Mouse (Mus musculus) midbrain, embryonic 11.5 days (tissue): ENCODE measurements around the gene Tnrc6c. TPM values are rescaled to one million over a fixed set of nuclear protein-coding genes. Genes with fewer than 3 reads are reported as not detected.

Experiments used
- ATAC-seq: fragments of 200-750 bp; cut with Nextera tagmentation; 2 replicates; pipeline ENCODE4 v1.8.0; 2017; ENCODE audit warnings: moderate TSS enrichment, moderate library complexity; ENCODE audit not compliant: low FRiP score
- DNase-seq: peaks from one replicate; pipeline ENCODE4 v3.0.0; 2015; ENCODE audit warnings: low spot score; ENCODE audit errors: missing footprints
- H3K27ac ChIP-seq: fragments of 300-500 bp; sonication (generic); 2 replicates; pipeline ENCODE4 v1.5.1; 2014; ENCODE audit warnings: low read depth, low read length
- H3K27me3 ChIP-seq: fragments of 300-500 bp; sonication (generic); 2 replicates; pipeline ENCODE4 v1.6.1; 2014; ENCODE audit warnings: mild to moderate bottlenecking, low read length, moderate library complexity, mixed read lengths; ENCODE audit not compliant: control insufficient read depth, insufficient read depth
- H3K36me3 ChIP-seq: fragments of 300-500 bp; sonication (generic); 2 replicates; pipeline ENCODE4 v1.6.1; 2014; ENCODE audit warnings: mild to moderate bottlenecking, low read length, moderate library complexity, mixed read lengths; ENCODE audit not compliant: control insufficient read depth, insufficient read depth
- H3K4me1 ChIP-seq: fragments of 300-500 bp; sonication (generic); 2 replicates; pipeline ENCODE4 v1.6.1; 2014; ENCODE audit warnings: low read length; ENCODE audit not compliant: control insufficient read depth, insufficient read depth
- H3K4me2 ChIP-seq: fragments of 300-500 bp; sonication (generic); 2 replicates; pipeline ENCODE4 v1.6.1; 2014; ENCODE audit warnings: mild to moderate bottlenecking, moderate library complexity
- H3K4me3 ChIP-seq: fragments of 300-500 bp; sonication (generic); 2 replicates; pipeline ENCODE4 v1.5.1; 2014; ENCODE audit warnings: low read depth, low read length
- H3K9ac ChIP-seq: fragments of 300-500 bp; sonication (generic); 2 replicates; pipeline ENCODE4 v1.6.1; 2014; ENCODE audit warnings: low read length
- H3K9me3 ChIP-seq: fragments of 300-500 bp; sonication (generic); 2 replicates; pipeline ENCODE4 v1.6.1; 2016; ENCODE audit warnings: low read length; ENCODE audit not compliant: control insufficient read depth
- WGBS: fragments of 180-500 bp; shearing (Covaris S2); extraction: QIAGEN DNeasy Blood & Tissue Kit; methylation state at CpG from one replicate; pipeline ENCODE4 v1.1.7; 2014; 5-methylcytosine and 5-hydroxymethylcytosine counted together
- polyA plus RNA-seq: library from polyadenylated mRNA; unstranded; fragments of >200 nt; fragmentation: Nextera tagmentation; extraction: Ambion mirVana; gene quantifications from 2 replicates; pipeline ENCODE4 v1.2.1, GENCODE M21; 2014

Tnrc6c gene
- polyA plus RNA-seq, 1 experiment from 2014 or later: 15.1 TPM

GRCm38 (mm10) chr11:117798160-117798541 lies 144.1 kb downstream of the Tnrc6c start:
- Histone ChIP-seq H3K4me2 (no peak overlapping the region), H3K4me1 (no peaks in the 10 kb centered on the region), H3K9me3 (no peaks in the 10 kb centered on the region), H3K27me3 (no peaks in the 10 kb centered on the region), H3K27ac (no peak overlapping the region), H3K4me3 (no peak overlapping the region), H3K36me3 (no peaks in the 10 kb centered on the region), H3K9ac (no peak overlapping the region)
- WGBS: 48% methylated on average over 2 of the region's 2 CpGs
- ATAC-seq: no peak
- DNase-seq: no peak

- DNase-seq: no peak
- H3K4me3 ChIP-seq: no peak overlapping the region
- WGBS: 71% methylated on average over 5 of the region's 5 CpGs
These were observed 145.1 kb downstream of the Tnrc6c start for GRCm38 (mm10) chr11:117799174-117799573.

DNA sequence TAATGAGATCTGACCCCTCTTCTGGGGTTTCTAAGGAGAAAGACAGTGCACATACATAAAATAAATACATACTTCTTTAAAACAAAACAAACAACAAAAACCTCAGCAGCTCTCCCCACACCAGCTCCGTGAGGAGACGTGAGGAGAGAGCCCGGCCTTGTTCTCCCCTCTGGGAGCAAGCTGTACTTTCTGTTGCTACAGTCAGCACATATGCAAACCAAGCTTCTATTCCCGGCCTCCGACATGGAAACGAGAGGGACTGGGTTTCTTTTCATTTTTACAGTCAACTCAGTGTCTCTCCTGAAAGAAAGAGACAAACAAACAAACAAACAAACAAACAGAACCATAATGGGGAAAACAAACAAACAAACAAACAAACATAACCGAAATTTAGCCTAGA lies 145.9 kb downstream of the Tnrc6c start:
- H3K9me3 ChIP-seq: no peaks in the 10 kb centered on the region
- H3K27ac ChIP-seq: no peak overlapping the region
- no peak overlapping the region for H3K4me3 ChIP-seq
- DNase-seq: no peak
- no peak overlapping the region for H3K4me2 ChIP-seq
- no peak for ATAC-seq
- 84% methylated on average over 7 of the region's 7 CpGs for WGBS
- H3K36me3 ChIP-seq: no peaks in the 10 kb centered on the region
- H3K9ac ChIP-seq: no peak overlapping the region
- H3K27me3 ChIP-seq: no peaks in the 10 kb centered on the region
- H3K4me1 ChIP-seq: no peaks in the 10 kb centered on the region

More at GRCm38 (mm10) chr11:117799174-117799573, 145.1 kb downstream of the Tnrc6c start:
- H3K27ac ChIP-seq: no peak overlapping the region
- no peaks in the 10 kb centered on the region for H3K36me3 ChIP-seq
- H3K4me1 ChIP-seq: no peaks in the 10 kb centered on the region
- H3K9ac ChIP-seq: no peak overlapping the region
- no peak for ATAC-seq
- H3K4me2 ChIP-seq: no peak overlapping the region
- H3K9me3 ChIP-seq: no peaks in the 10 kb centered on the region
- no peaks in the 10 kb centered on the region for H3K27me3 ChIP-seq

- no peaks in the 10 kb centered on the region for H3K27me3 ChIP-seq
- H3K9ac ChIP-seq: no peak overlapping the region
- 75% methylated on average over 7 of the region's 7 CpGs for WGBS
- no peak overlapping the region for H3K4me3 ChIP-seq
- H3K36me3 ChIP-seq: no peaks in the 10 kb centered on the region
- no peak for ATAC-seq
- no peak overlapping the region for H3K27ac ChIP-seq
- H3K4me2 ChIP-seq: no peak overlapping the region
- DNase-seq: no peak
- H3K4me1 ChIP-seq: no peaks in the 10 kb centered on the region
- no peaks in the 10 kb centered on the region for H3K9me3 ChIP-seq
These were observed 147.6 kb downstream of the Tnrc6c start for GRCm38 (mm10) chr11:117801650-117802049.

- H3K4me1 ChIP-seq: no peaks in the 10 kb centered on the region
- H3K4me3 ChIP-seq: no peak overlapping the region
- no peak overlapping the region for H3K27ac ChIP-seq
- no peaks in the 10 kb centered on the region for H3K9me3 ChIP-seq
- no peak overlapping the region for H3K9ac ChIP-seq
- DNase-seq (no peak), ATAC-seq (no peak)
- H3K27me3 ChIP-seq: no peaks in the 10 kb centered on the region
- 92% methylated on average over 3 of the region's 3 CpGs for WGBS
- no peaks in the 10 kb centered on the region for H3K36me3 ChIP-seq
- no peak overlapping the region for H3K4me2 ChIP-seq
These were observed 149.1 kb downstream of the Tnrc6c start for GRCm38 (mm10) chr11:117803166-117803688.

DNA sequence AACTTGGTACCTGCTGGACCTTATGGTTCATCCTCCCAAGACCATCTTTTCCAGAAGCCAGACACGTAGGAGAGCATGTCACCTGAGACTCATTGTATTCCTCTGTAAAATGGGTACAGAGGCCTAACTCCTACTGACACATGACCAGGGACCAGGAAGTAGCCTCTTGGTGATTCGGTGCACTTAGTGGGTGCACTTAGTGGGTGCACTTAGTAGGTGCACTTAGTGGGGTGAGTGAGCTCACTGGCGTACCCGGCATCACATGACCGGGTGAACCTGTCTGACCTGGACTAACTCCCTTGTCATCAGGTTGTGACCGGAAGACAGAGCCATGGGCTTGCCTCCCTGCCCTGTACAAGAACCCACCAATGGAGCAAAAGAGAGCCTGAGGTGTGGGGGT lies 152.7 kb downstream of the Tnrc6c start:
- Histone ChIP-seq H3K27me3 (no peaks in the 10 kb centered on the region), H3K9me3 (no peaks in the 10 kb centered on the region), H3K36me3 (no peaks in the 10 kb centered on the region), H3K27ac (no peak overlapping the region), H3K4me3 (no peak overlapping the region), H3K9ac (no peak overlapping the region), H3K4me2 (no peak overlapping the region), H3K4me1 (peaks cover 15% of the 10 kb centered on the region)
- WGBS: 88% methylated on average over 6 of the region's 6 CpGs
- ATAC-seq (no peak), DNase-seq (no peak)

- Histone ChIP-seq H3K4me3 (peak within 1 kb of the TSS; percentile 82), H3K27ac (no peak within 1 kb of the TSS), H3K9ac (peak within 1 kb of the TSS; percentile 75), H3K4me1 (peaks cover 15% of the 10 kb centered on the region), H3K9me3 (no peaks in the 10 kb centered on the region), H3K4me2 (peak within 1 kb of the TSS; percentile 100), H3K27me3 (no peaks in the 10 kb centered on the region), H3K36me3 (peaks cover 4% of the 10 kb centered on the region; the same call in 1 of the 2 replicates)
- ATAC-seq (peak; percentile 80), DNase-seq (peak; percentile 99)
- under 1% methylated on average over 72 of the region's 75 CpGs for WGBS
These were observed 155.6 kb downstream of the Tnrc6c start, which contains the start of the genes Gm20708 and Syngr2 for GRCm38 (mm10) chr11:117809407-117810311. Gene Gm20708 (plus strand): TSS chr11:117809668. Gene Syngr2 (plus strand): TSS chr11:117809668.

GRCm38 (mm10) chr11:117810401-117811046 lies 156.4 kb downstream of the Tnrc6c start:
- peak overlapping the region; percentile 75 for H3K9ac ChIP-seq
- peak; percentile 86 for ATAC-seq
- peaks cover 15% of the 10 kb centered on the region for H3K4me1 ChIP-seq
- H3K36me3 ChIP-seq: peaks cover 6% of the 10 kb centered on the region; the same call in 1 of the 2 replicates
- H3K9me3 ChIP-seq: no peaks in the 10 kb centered on the region
- WGBS: 2% methylated on average over 21 of the region's 21 CpGs
- H3K4me3 ChIP-seq: peak overlapping the region; percentile 82
- no peaks in the 10 kb centered on the region for H3K27me3 ChIP-seq
- DNase-seq: peak; percentile 95
- no peak overlapping the region for H3K27ac ChIP-seq
- peak overlapping the region; percentile 100 for H3K4me2 ChIP-seq
